Mouse (Mus musculus) mouse trophoblast stem cell (cell line): ENCODE results near the gene Ppp1r13b.

Source experiments
- in situ Hi-C, 2 experiments: fragments of 300-500 bp; cut with MseI, MboI; formaldehyde crosslinking; loops; 2 replicates in 1 of 2; 3 replicates in 1 of 2; pipeline ENCODE4 v1.15.1; 2025

Ppp1r13b gene

DNA sequence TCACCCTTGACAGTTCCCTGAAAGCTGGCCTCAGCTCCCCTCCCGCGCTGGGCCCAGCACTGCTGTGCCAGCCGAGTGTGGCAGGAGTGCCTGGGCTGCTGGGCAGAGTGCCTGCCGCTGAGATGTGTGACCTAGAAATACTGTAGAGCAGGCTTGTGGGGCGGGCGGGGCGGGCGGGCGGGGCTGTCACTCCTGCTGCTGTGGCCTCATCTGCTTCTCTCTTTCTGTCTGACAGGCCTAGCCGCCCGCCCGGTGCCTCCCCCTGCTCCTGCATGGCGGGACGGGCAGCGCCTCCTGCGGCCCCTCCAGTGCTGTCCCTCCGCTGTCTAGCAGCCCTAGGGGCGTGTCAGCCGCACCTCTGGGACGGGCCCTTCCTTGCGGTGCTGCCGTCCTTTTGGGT lies 113.8 kb downstream of the Ppp1r13b start:
- in situ Hi-C loops, result no loop called here

GRCm38 (mm10) chr12:111791474-111792104 lies 116.3 kb downstream of the Ppp1r13b start:
- in situ Hi-C loops, result no loop called here

- in situ Hi-C loops, result no loop called here
Observed at GRCm38 (mm10) chr12:111790631-111791030, 117.3 kb downstream of the Ppp1r13b start.

DNA sequence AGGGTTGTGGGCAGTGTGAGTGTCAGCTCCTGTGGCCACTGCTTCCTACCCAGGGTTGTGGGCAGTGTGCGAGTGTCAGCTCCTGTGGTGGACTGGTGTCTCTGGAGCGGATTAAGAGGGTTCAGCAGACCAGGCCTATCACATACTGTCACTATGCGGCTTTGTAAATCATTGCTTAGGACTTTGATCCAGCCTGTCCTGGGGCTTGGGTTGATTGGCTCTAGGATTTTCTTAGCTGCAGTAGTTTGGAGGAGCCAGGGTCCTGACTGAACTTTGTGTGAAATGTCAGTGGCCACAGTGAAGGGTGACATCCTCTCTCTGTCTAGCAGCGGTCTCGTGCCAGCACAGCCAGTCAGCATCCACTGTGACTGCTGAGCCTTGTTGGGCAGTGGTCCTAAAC lies 117.8 kb downstream of the Ppp1r13b start:
- in situ Hi-C loops, result no loop called here

- in situ Hi-C loops, result no loop called here
Observed at GRCm38 (mm10) chr12:111787015-111787414, 120.9 kb downstream of the Ppp1r13b start.

DNA sequence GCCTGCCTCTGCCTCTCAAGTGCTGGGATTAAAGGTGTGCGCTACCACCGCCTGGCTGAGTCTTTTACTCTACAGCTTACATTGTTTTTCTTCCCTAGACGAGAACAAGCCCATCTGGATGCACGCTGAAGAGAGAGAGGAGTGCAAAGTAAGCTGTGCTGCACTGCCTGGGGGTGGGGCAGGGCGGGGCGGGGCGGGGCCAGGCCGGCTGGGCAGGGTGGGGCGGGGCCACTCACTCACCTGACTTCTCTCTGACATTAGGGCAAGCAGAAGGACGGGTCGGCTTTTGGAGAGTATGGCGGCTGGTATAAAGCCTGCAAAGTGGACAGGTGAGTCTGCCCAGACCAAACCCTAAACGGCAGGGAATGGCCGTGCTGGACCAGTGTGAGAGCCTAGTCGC lies 122.7 kb downstream of the Ppp1r13b start:
- in situ Hi-C loops, result no loop called here

DNA sequence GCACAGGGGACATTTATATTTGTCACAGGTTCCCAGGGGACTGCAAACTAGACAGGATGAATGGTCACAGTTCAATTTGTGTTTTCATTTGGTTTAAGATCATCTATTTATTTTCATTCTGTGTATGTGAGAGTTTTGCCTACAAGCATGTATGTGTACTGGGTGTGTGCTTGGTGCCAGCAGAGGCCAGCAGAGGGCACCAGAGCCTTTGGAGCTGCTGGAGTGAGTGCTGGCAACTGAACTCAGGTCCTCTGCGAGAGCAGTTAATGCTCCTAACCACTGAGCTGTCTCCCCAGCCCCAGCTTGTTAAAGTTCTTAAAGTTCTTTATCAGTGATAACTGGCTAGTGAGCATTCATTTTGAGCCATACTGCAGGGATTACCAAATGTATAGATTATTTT lies 128.4 kb downstream of the Ppp1r13b start:
- in situ Hi-C loops, result no loop called here
